Mouse (Mus musculus) gastrocnemius, postnatal 4 days (tissue): ENCODE results near the gene Casz1. TPM values are rescaled to one million over a fixed set of nuclear protein-coding genes. Genes with fewer than 3 reads are reported as not detected.

Experiments used
- DNase-seq, 2 experiments: peaks; one replicate each; pipeline ENCODE4 v3.0.0; 2021 to 2022; ENCODE audit warnings: low spot score in 2 of 2, mixed read lengths in 2 of 2
- long read RNA-seq, 2 experiments: library from polyadenylated mRNA; stranded (forward); transcript quantifications; one replicate each; pipeline ENCODE4 v2.0.0; 2021
- total RNA-seq, 2 experiments: library from RNA; stranded (reverse); gene quantifications; 2 replicates each; pipeline ENCODE4 v1.2.3; 2021

Gene Casz1
- total RNA-seq = 10 to 100 TPM; 51.6 to 53.4 TPM
- long read RNA-seq, experiment 1, partial matches to known transcripts = 16 of 21 reads
- long read RNA-seq, experiment 1, other reads (novel, unspliced or antisense) = 3 of 21 reads
- long read RNA-seq, experiment 2, full-length matches to known transcripts = 3 of 38 reads
- long read RNA-seq, experiment 2, partial matches to known transcripts = 12 of 38 reads
- long read RNA-seq, experiment 2, other reads (novel, unspliced or antisense) = 23 of 38 reads

GRCm38 (mm10) chr4:148804137-148804779 lies at the start of gene Casz1:
Casz1 (plus strand) TSS chr4:148804429.
- peak; percentile 91 to 93 for DNase-seq

GRCm38 (mm10) chr4:148758863-148759262 lies 45.4 kb upstream of the Casz1 start:
- no peak for DNase-seq

GRCm38 (mm10) chr4:148760152-148760551 lies 44.1 kb upstream of the Casz1 start:
- no peak for DNase-seq

GRCm38 (mm10) chr4:148766021-148766775 lies 38.0 kb upstream of the Casz1 start:
- DNase-seq = no peak

GRCm38 (mm10) chr4:148767655-148768305 lies 36.4 kb upstream of the Casz1 start:
- DNase-seq = no peak

GRCm38 (mm10) chr4:148768649-148769048 lies 35.6 kb upstream of the Casz1 start:
- DNase-seq = no peak

GRCm38 (mm10) chr4:148770582-148771408 lies 33.4 kb upstream of the Casz1 start:
- DNase-seq = no peak

GRCm38 (mm10) chr4:148771409-148771929 lies 32.8 kb upstream of the Casz1 start:
- DNase-seq = no peak

GRCm38 (mm10) chr4:148772658-148773057 lies 31.6 kb upstream of the Casz1 start:
- DNase-seq = no peak

GRCm38 (mm10) chr4:148774036-148774435 lies 30.2 kb upstream of the Casz1 start:
- DNase-seq = no peak

GRCm38 (mm10) chr4:148775476-148776269 lies 28.6 kb upstream of the Casz1 start:
- no peak for DNase-seq

- no peak for DNase-seq
Measured at GRCm38 (mm10) chr4:148780097-148780621, 24.1 kb upstream of the Casz1 start.

GRCm38 (mm10) chr4:148781516-148781915 lies 22.7 kb upstream of the Casz1 start:
- no peak for DNase-seq

- DNase-seq = no peak
Measured at GRCm38 (mm10) chr4:148782880-148783279, 21.3 kb upstream of the Casz1 start.

- no peak for DNase-seq
Measured at GRCm38 (mm10) chr4:148783760-148784159, 20.5 kb upstream of the Casz1 start.

- no peak for DNase-seq
Measured at GRCm38 (mm10) chr4:148785053-148785567, 19.1 kb upstream of the Casz1 start.

- DNase-seq = no peak
Measured at GRCm38 (mm10) chr4:148785995-148786394, 18.2 kb upstream of the Casz1 start.

GRCm38 (mm10) chr4:148790940-148791339 lies 13.3 kb upstream of the Casz1 start:
- no peak for DNase-seq

GRCm38 (mm10) chr4:148795038-148795437 lies 9.2 kb upstream of the Casz1 start:
- no peak for DNase-seq
